Mouse (Mus musculus) midbrain, embryonic 15.5 days (tissue): ENCODE data around the gene Hydin. TPM values are rescaled to one million over a fixed set of nuclear protein-coding genes. Genes with fewer than 3 reads are reported as not detected.
"Not testable (repeated sequence)": the region's sequence is repeated elsewhere in the genome, so short reads cannot be mapped to it uniquely, and the experiment has no call there.

Experiments used
- ATAC-seq: fragments of 200-750 bp; cut with Nextera tagmentation; replicated peaks from 2 replicates; pipeline ENCODE4 v1.8.0; 2017; ENCODE audit warnings: moderate TSS enrichment
- H3K27ac ChIP-seq: fragments of 300-500 bp; sonication (generic); 2 replicates; pipeline ENCODE4 v1.5.1; 2015; ENCODE audit warnings: mild to moderate bottlenecking, inconsistent platforms
- H3K27me3 ChIP-seq: fragments of 300-500 bp; sonication (generic); replicated peaks from 2 replicates; pipeline ENCODE4 v1.6.1; 2015; ENCODE audit warnings: inconsistent platforms
- H3K36me3 ChIP-seq: fragments of 300-500 bp; sonication (generic); replicated peaks from 2 replicates; pipeline ENCODE4 v1.6.1; 2015; ENCODE audit warnings: inconsistent platforms
- H3K4me1 ChIP-seq: fragments of 300-500 bp; sonication (generic); 2 replicates; pipeline ENCODE4 v1.6.1; 2015; ENCODE audit warnings: inconsistent platforms
- H3K4me2 ChIP-seq: fragments of 300-500 bp; sonication (generic); 2 replicates; pipeline ENCODE4 v1.6.1; 2015; ENCODE audit warnings: inconsistent platforms, mild to moderate bottlenecking, moderate library complexity
- H3K4me3 ChIP-seq: fragments of 300-500 bp; sonication (generic); 2 replicates; pipeline ENCODE4 v1.5.1; 2015; ENCODE audit warnings: mild to moderate bottlenecking, inconsistent platforms
- H3K9ac ChIP-seq: fragments of 300-500 bp; sonication (generic); 2 replicates; pipeline ENCODE4 v1.6.1; 2015; ENCODE audit warnings: mild to moderate bottlenecking, inconsistent platforms
- H3K9me3 ChIP-seq: fragments of 300-500 bp; sonication (generic); 2 replicates; pipeline ENCODE4 v1.6.1; 2016; ENCODE audit warnings: inconsistent platforms
- WGBS: fragments of 180-500 bp; shearing (Covaris S2); methylation state at CpG from one replicate; pipeline ENCODE4 v1.1.7; 2015; ENCODE audit warnings: mixed read lengths; 5-methylcytosine and 5-hydroxymethylcytosine counted together
- polyA plus RNA-seq: library from polyadenylated mRNA; unstranded; fragments of >200 nt; fragmentation: Nextera tagmentation; extraction: Ambion mirVana; gene quantifications from 2 replicates; pipeline ENCODE4 v1.2.1, GENCODE M21; 2015

Hydin gene
- polyA plus RNA-seq, 1 experiment from 2014 or later, result 0.44 TPM

- H3K27ac ChIP-seq, result no peak overlapping the region
- no peaks in the 10 kb centered on the region for H3K9me3 ChIP-seq
- no peaks in the 10 kb centered on the region for H3K27me3 ChIP-seq
- no peak overlapping the region for H3K4me2 ChIP-seq
- no peaks in the 10 kb centered on the region for H3K36me3 ChIP-seq
- no peak overlapping the region for H3K9ac ChIP-seq
- H3K4me1 ChIP-seq, result no peaks in the 10 kb centered on the region
- no peak overlapping the region for H3K4me3 ChIP-seq
- 92% methylated on average over 12 of the region's 12 CpGs for WGBS
- ATAC-seq, result no peak
These were observed 73.4 kb downstream of the Hydin start for GRCm38 (mm10) chr8:110340090-110340703.

DNA sequence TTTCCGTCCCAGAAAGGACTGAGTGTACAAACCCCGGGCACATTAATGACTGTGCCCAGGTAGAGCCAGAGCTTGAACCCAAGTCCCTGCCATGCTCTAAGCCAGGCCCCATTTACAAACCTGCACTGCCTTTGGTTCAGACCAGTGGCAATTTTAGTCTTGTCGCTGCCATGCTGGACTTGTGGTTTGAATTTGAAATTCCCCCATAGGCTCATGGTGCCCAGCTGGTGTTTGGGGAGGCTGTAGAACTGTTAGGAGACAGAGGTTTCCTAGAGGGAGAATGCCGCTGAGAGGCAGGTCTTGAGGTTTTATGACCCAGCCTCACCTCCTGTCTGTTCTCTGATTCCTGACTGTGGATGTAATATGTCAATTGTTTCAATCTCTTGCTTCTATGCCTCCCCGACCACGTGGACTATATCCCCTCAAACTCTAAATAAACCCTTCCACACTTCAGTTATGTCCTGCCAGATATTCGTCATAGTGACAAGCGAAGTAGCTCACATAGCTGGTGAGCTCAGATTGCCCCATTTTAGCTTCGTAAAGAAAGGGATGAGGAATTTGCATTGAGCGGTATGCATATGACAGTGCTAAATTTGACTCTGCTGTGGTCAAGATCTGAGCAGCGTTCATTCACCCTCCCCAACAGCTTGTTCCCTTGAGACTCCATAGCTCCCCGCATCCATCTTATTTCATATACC, 79.1 kb downstream of the Hydin start:
- H3K27me3 ChIP-seq, result no peaks in the 10 kb centered on the region
- H3K4me2 ChIP-seq, result no peak overlapping the region
- no peaks in the 10 kb centered on the region for H3K36me3 ChIP-seq
- no peak overlapping the region for H3K9ac ChIP-seq
- H3K4me1 ChIP-seq, result no peaks in the 10 kb centered on the region
- 92% methylated on average over 12 of the region's 12 CpGs for WGBS
- ATAC-seq, result no peak
- no peak overlapping the region for H3K27ac ChIP-seq
- H3K9me3 ChIP-seq, result no peaks in the 10 kb centered on the region
- H3K4me3 ChIP-seq, result no peak overlapping the region

DNA sequence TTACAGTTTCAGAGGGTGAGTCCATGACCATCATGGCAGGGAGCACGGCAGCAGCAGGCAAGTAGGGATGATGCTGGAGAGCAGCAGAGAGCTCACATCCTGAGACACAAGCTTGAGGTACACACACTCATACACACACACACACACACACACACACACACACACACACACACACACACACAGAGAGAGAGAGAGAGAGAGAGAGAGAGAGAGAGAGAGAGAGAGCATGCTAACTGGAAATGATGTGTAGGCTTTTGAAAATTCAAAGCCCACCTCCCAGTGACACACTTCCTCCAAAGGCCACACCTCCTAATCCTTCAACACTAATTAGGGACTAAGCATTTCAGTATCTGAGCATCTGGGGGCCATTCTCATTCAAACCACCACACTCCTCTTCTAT, 80.1 kb downstream of the Hydin start:
- ATAC-seq, result no peak
- Histone ChIP-seq H3K27me3 (no peaks in the 10 kb centered on the region), H3K9me3 (no peaks in the 10 kb centered on the region), H3K27ac (no peak overlapping the region), H3K4me1 (no peaks in the 10 kb centered on the region), H3K4me3 (no peak overlapping the region), H3K36me3 (no peaks in the 10 kb centered on the region), H3K4me2 (no peak overlapping the region), H3K9ac (no peak overlapping the region)
- WGBS, result 94% methylated on average over 1 of the region's 1 CpGs

DNA sequence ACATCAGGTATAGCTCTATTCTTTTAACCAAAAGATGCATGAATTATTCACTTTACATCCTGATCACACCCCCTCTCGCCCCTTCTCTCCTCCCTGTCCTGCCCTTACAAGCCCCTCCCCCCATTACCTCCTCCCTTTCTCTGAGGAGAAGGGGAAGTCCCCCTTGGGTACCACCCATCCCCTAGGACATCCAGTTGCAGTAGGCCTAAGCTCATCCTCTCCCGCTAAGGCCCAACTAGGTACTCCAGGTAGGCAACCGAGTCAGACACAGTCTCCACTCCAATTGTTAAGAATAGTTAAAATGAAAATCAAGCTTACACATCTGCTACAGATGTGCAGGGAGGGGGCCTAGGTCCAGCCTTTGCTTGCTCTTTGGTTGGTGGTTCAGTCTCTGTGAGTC, 83.9 kb downstream of the Hydin start:
- Histone ChIP-seq H3K9ac (no peak overlapping the region), H3K4me1 (no peaks in the 10 kb centered on the region), H3K27ac (no peak overlapping the region), H3K9me3 (no peaks in the 10 kb centered on the region), H3K4me2 (no peak overlapping the region), H3K27me3 (no peaks in the 10 kb centered on the region), H3K36me3 (no peaks in the 10 kb centered on the region), H3K4me3 (no peak overlapping the region)
- WGBS, result 87% methylated on average over 3 of the region's 3 CpGs
- ATAC-seq, result no peak

DNA sequence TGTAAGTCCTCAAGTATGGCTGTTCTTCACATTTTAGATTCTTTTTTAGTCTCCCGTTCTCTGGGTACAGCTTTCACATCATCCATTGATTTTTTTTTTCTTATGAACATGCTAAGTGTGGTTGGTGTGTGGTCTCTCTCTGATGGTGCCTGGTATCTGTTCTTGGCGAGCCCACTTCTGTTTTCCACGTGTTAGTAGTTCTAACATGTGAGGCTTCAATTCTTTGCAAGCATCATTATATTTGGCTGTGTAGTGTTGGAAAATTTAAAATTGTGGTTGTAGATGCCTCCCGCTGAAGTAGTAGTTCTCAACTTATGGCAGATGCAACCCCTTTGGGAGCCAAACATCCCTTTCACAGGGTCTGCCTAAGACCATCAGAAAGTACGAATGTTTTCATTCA, 85.1 kb downstream of the Hydin start:
- Histone ChIP-seq H3K27me3 (no peaks in the 10 kb centered on the region), H3K27ac (no peak overlapping the region), H3K4me3 (no peak overlapping the region), H3K36me3 (no peaks in the 10 kb centered on the region), H3K4me1 (no peaks in the 10 kb centered on the region), H3K9me3 (no peaks in the 10 kb centered on the region), H3K9ac (no peak overlapping the region), H3K4me2 (no peak overlapping the region)
- ATAC-seq, result no peak
- WGBS, result 87% methylated on average over 5 of the region's 5 CpGs

DNA sequence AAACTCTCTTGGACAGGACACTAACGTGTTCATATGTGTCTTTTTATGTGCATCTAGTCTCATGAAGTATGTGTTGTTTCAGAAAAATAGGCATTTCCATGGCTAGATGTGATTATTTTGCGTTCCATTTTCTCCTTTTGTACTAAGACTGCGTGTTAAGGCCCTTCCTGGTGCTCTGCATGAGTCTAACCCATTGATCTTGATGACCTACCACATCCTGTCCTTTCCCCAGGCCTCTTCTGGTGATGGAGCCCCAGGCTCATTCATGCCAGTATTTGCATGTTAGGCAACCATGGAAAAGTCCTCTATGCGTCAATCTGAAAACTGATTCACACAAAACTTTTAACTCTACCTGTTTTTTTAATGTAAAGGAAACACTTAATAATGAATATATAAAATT, 96.2 kb downstream of the Hydin start:
- H3K27me3 ChIP-seq, result no peaks in the 10 kb centered on the region
- WGBS, result 88% methylated on average over 4 of the region's 4 CpGs

DNA sequence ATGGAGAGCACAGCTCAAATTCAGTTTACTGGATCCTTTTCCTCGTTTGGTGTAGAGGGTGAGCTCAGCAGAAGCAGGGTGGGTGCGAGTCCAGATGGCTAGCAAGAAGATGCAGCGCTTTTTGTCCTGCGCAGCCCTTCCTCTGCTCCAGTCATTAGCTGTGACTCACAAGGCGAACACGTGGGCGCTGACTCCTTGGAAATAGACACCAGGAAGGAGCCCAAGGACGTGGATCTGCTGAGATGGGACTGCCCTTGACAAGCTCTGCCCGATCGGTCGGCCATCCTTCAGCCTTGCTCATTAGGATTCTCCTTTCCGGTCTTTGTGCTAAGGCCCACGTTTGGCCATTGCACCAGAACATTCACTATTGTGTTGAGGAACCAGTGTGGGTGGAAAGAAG, 106.1 kb downstream of the Hydin start:
- H3K4me1 ChIP-seq, result no peaks in the 10 kb centered on the region
- H3K4me3 ChIP-seq, result no peak overlapping the region
- H3K9ac ChIP-seq, result no peak overlapping the region
- no peaks in the 10 kb centered on the region for H3K36me3 ChIP-seq
- WGBS, result 88% methylated on average over 13 of the region's 13 CpGs
- no peaks in the 10 kb centered on the region for H3K9me3 ChIP-seq
- ATAC-seq, result no peak
- no peaks in the 10 kb centered on the region for H3K27me3 ChIP-seq
- no peak overlapping the region for H3K27ac ChIP-seq
- H3K4me2 ChIP-seq, result no peak overlapping the region

More for the DNA sequence above, 96.2 kb downstream of the Hydin start:
- H3K4me3 ChIP-seq, result no peak overlapping the region
- H3K36me3 ChIP-seq, result no peaks in the 10 kb centered on the region
- no peaks in the 10 kb centered on the region for H3K4me1 ChIP-seq
- no peak overlapping the region for H3K27ac ChIP-seq
- ATAC-seq, result no peak
- H3K4me2 ChIP-seq, result no peak overlapping the region
- no peak overlapping the region for H3K9ac ChIP-seq
- H3K9me3 ChIP-seq, result no peaks in the 10 kb centered on the region

GRCm38 (mm10) chr8:110373695-110374094, 106.9 kb downstream of the Hydin start:
- Histone ChIP-seq H3K4me3 (no peak overlapping the region), H3K27me3 (no peaks in the 10 kb centered on the region), H3K36me3 (no peaks in the 10 kb centered on the region), H3K27ac (no peak overlapping the region), H3K4me2 (no peak overlapping the region), H3K9me3 (no peaks in the 10 kb centered on the region), H3K9ac (no peak overlapping the region), H3K4me1 (no peaks in the 10 kb centered on the region)
- 94% methylated on average over 4 of the region's 4 CpGs for WGBS
- ATAC-seq, result no peak

GRCm38 (mm10) chr8:110382751-110383150, 116.0 kb downstream of the Hydin start:
- 16% methylated on average over 8 of the region's 8 CpGs for WGBS

GRCm38 (mm10) chr8:110384632-110385031, 117.9 kb downstream of the Hydin start:
- H3K4me3 ChIP-seq, H3K36me3 ChIP-seq, H3K4me1 ChIP-seq, H3K4me2 ChIP-seq, H3K27me3 ChIP-seq, H3K9ac ChIP-seq, H3K9me3 ChIP-seq, ATAC-seq, H3K27ac ChIP-seq: not testable (repeated sequence)
- WGBS, result 92% methylated on average over 6 of the region's 6 CpGs

More at GRCm38 (mm10) chr8:110382751-110383150, 116.0 kb downstream of the Hydin start:
- no peaks in the 10 kb centered on the region for H3K36me3 ChIP-seq
- no peaks in the 10 kb centered on the region for H3K9me3 ChIP-seq
- no peak overlapping the region for H3K4me3 ChIP-seq
- H3K27me3 ChIP-seq, result no peaks in the 10 kb centered on the region
- no peak overlapping the region for H3K4me2 ChIP-seq
- H3K9ac ChIP-seq, result no peak overlapping the region
- no peak overlapping the region for H3K27ac ChIP-seq
- no peak for ATAC-seq
- H3K4me1 ChIP-seq, result peaks cover 3% of the 10 kb centered on the region; the same call in 1 of the 2 replicates

GRCm38 (mm10) chr8:110395656-110396055, 128.9 kb downstream of the Hydin start:
- H3K4me2 ChIP-seq, result no peak overlapping the region
- ATAC-seq, result no peak
- no peak overlapping the region for H3K4me3 ChIP-seq

DNA sequence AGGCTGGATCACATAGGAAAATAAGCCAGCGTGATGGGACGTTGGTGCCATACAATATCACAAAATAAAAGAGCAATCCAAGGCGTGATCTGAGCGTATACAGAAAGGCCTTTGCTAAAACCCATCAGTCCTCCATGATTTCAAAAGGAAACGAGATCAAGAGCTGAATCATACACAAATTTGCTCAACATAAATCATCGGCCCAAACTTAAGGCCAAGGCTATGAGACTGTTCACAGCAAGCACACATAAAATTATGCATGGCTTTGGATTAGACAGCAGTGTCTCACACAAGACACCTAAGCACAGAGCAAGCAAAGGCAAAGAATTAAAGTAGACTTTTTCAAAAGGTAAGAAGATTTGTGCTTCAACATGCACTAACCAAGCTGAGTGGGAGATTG, 133.8 kb downstream of the Hydin start:
- 88% methylated on average over 6 of the region's 6 CpGs for WGBS
- ATAC-seq, result no peak
- Histone ChIP-seq H3K27ac (no peak overlapping the region), H3K4me1 (no peaks in the 10 kb centered on the region), H3K9ac (no peak overlapping the region), H3K4me3 (no peak overlapping the region), H3K36me3 (no peaks in the 10 kb centered on the region), H3K9me3 (no peaks in the 10 kb centered on the region), H3K27me3 (no peaks in the 10 kb centered on the region), H3K4me2 (no peak overlapping the region)

More at GRCm38 (mm10) chr8:110395656-110396055, 128.9 kb downstream of the Hydin start:
- Histone ChIP-seq H3K27ac (no peak overlapping the region), H3K4me1 (no peaks in the 10 kb centered on the region), H3K9ac (no peak overlapping the region), H3K27me3 (no peaks in the 10 kb centered on the region), H3K36me3 (no peaks in the 10 kb centered on the region), H3K9me3 (no peaks in the 10 kb centered on the region)
- WGBS, result 90% methylated on average over 4 of the region's 4 CpGs

GRCm38 (mm10) chr8:110402311-110402710, 135.5 kb downstream of the Hydin start:
- 90% methylated on average over 6 of the region's 6 CpGs for WGBS
- H3K27ac ChIP-seq, result no peak overlapping the region
- no peak overlapping the region for H3K4me2 ChIP-seq
- H3K27me3 ChIP-seq, result no peaks in the 10 kb centered on the region
- no peaks in the 10 kb centered on the region for H3K4me1 ChIP-seq
- H3K36me3 ChIP-seq, result no peaks in the 10 kb centered on the region
- H3K9me3 ChIP-seq, result no peaks in the 10 kb centered on the region
- no peak overlapping the region for H3K9ac ChIP-seq
- ATAC-seq, result no peak
- no peak overlapping the region for H3K4me3 ChIP-seq
